1 mouse cellular context compared by ENCODE assay signal in the genomic region with DNA sequence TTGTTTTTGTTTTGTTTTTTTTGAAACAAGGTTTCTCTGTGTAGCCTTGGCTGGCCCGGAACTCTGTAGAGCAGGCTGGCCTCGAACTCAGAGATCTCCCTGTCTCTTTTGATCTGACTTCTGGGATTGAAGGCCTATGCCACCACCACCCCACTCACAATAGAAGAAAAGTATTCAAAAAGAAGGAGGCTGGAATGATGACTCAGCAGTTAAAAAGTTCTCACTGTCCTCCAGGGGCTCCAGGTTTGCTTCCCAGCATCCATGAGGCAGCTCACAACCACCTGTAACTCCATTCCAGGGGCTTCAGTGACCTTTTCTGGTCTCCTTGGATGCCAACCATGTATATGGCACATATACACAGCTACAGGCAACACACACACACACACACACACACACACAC.
TF ChIP-seq lines count a peak whose summit lies in the region.

No protein-coding gene starts in this region.

TF ChIP-seq in CH12.LX, 34 proteins besides CTCF, POLR2A, EP300 and RAD21 (continued from another document):
- TF ChIP-seq USF2 (conservative IDR thresholded peaks at IDR 0.05; ENCODE audit: low read depth, low read length) = no peak
